Mouse (Mus musculus): ENCODE results near the gene Dab2. TPM values are rescaled to one million over a fixed set of nuclear protein-coding genes. Genes with fewer than 3 reads are reported as not detected.

The Dab2 gene
- polyA plus RNA-seq, 1 experiment from 2014 or later, result 63.2 TPM

DNA sequence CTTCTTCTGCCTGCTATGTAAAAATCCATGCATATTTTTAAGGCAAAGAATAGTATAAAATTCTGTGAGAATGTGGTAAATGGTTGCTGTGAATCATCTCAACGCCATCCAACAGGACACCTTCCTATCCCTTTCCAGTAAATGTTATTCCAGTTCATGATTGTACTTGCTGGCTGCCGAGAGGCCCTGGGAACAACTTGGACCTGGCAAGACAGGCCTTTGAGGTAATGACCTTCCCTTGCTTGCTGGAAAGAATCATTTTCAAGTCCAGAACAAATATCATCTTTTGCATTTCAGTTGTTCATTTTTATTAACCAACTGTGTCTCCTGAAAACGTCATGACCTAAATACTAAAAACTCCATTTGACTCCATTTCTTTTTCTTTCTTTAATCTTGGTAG lies 862 bp upstream of the Dab2 start:
- 88% methylated on average over 3 of the region's 3 CpGs for WGBS
- Histone ChIP-seq H3K36me3 (no peaks in the 10 kb centered on the region), H3K27me3 (no peaks in the 10 kb centered on the region), H3K27ac (replicated peaks) (no peak overlapping the region), H3K9ac (replicated peaks) (no peak overlapping the region), H3K4me1 (no peaks in the 10 kb centered on the region), H3K4me2 (replicated peaks) (no peak overlapping the region), H3K4me3 (no peak overlapping the region), H3K9me3 (no peaks in the 10 kb centered on the region)
- ATAC-seq (ENCODE audit: low FRiP score, low read depth), result no peak

DNA sequence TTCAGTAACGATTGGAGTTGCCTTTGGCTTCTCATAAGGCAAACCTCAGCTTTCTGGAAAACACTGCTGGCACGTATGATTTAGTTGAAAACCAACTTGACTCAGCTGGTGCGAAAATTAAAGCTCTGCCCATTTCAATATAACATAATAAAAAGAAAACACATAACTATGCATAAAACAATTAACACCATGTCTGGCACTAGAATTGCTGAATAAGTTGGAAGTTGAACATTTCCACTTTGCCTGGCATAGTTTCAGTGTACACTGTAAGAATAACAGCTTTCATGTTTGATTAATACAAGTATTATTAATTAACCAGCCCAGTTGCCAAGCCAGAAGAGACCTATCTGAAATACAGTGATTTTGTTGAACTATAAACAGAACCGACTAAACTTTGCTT lies 2.6 kb downstream of the Dab2 start:
- WGBS, result 90% methylated on average over 4 of the region's 4 CpGs
- no peaks in the 10 kb centered on the region for H3K9me3 ChIP-seq
- no peak overlapping the region for H3K9ac ChIP-seq (replicated peaks)
- H3K4me1 ChIP-seq, result no peaks in the 10 kb centered on the region
- H3K27ac ChIP-seq (replicated peaks), result no peak overlapping the region
- no peak overlapping the region for H3K4me3 ChIP-seq
- no peak overlapping the region for H3K4me2 ChIP-seq (replicated peaks)
- no peaks in the 10 kb centered on the region for H3K36me3 ChIP-seq
- ATAC-seq (ENCODE audit: low FRiP score, low read depth), result no peak
- no peaks in the 10 kb centered on the region for H3K27me3 ChIP-seq

DNA sequence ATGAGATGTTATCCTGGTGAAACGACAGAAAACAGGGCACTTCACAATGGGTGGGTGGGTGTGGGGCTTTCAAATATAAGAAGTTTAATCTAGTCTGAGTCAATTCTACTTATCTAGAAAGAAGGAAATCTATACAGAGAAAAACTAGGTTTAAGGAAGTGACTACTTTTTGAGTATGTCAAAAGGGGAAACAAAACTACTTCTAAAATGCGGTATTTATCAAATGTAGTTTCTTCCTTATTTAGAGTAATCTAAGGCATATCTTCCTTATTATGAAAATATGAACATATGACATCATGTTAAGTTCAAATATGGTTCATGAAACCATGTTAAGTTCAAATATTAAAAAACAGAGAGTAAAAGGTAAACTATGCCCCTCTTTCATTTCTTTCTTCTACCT lies 4.2 kb downstream of the Dab2 start:
- Histone ChIP-seq H3K27me3 (no peaks in the 10 kb centered on the region), H3K27ac (replicated peaks) (no peak overlapping the region), H3K36me3 (no peaks in the 10 kb centered on the region), H3K9ac (replicated peaks) (no peak overlapping the region), H3K9me3 (no peaks in the 10 kb centered on the region), H3K4me3 (no peak overlapping the region), H3K4me2 (replicated peaks) (no peak overlapping the region), H3K4me1 (no peaks in the 10 kb centered on the region)
- WGBS, result 76% methylated on average over 2 of the region's 2 CpGs
- no peak for ATAC-seq (ENCODE audit: low FRiP score, low read depth)

DNA sequence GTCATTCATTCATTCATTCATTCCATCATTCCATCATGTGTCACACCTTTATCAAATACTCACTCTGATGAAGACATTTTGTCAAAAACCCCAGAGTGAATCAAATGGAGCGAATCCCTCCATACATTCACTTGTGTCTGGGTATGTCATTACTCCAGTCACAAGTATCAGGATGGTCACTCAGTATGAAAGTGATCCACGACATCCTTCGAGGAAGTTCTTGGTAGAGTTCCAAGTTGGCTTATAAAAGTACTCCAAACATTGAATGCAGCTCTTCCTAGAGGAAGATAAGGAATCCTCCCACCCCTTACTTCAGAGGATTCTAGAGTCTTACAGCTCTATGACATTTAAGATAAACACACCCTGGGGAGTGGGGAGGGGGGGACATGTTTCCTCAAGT lies 10.0 kb downstream of the Dab2 start:
- Histone ChIP-seq H3K4me1 (0 out of 2 replicates have a peak, but pooled peaks cover 2% of the 10 kb centered on the region), H3K36me3 (no peaks in the 10 kb centered on the region), H3K4me2 (replicated peaks) (no peak overlapping the region), H3K27ac (replicated peaks) (no peak overlapping the region), H3K27me3 (no peaks in the 10 kb centered on the region), H3K9me3 (no peaks in the 10 kb centered on the region), H3K9ac (replicated peaks) (no peak overlapping the region), H3K4me3 (no peak overlapping the region)
- WGBS, result 91% methylated on average over 3 of the region's 3 CpGs
- ATAC-seq (ENCODE audit: low FRiP score, low read depth), result no peak

DNA sequence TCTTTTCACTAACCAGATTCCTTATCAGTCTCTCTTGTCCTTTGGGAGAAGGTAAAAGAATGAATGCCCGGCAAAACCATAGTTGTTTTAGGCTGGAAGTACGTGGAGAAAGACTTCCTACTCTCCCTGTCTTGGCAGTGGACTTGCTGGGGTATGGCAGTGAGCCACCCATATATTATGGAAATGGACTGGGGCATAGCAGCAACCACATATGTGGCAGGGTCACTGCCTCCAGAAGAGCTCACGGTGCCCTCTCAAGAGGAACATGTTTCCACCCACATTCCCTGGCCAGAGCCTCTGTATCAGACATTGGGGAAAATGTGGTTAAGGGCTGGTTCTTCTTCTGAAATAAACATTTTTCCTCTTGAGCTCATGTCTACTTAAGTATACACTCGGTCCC lies 10.8 kb downstream of the Dab2 start:
- H3K4me1 ChIP-seq, result 0 out of 2 replicates have a peak, but pooled peaks cover 2% of the 10 kb centered on the region
- 88% methylated on average over 4 of the region's 4 CpGs for WGBS
- H3K27me3 ChIP-seq, result no peaks in the 10 kb centered on the region
- no peak overlapping the region for H3K4me2 ChIP-seq (replicated peaks)
- H3K9me3 ChIP-seq, result no peaks in the 10 kb centered on the region
- H3K27ac ChIP-seq (replicated peaks), result no peak overlapping the region
- H3K36me3 ChIP-seq, result no peaks in the 10 kb centered on the region
- ATAC-seq (ENCODE audit: low FRiP score, low read depth), result no peak
- H3K4me3 ChIP-seq, result no peak overlapping the region
- no peak overlapping the region for H3K9ac ChIP-seq (replicated peaks)

DNA sequence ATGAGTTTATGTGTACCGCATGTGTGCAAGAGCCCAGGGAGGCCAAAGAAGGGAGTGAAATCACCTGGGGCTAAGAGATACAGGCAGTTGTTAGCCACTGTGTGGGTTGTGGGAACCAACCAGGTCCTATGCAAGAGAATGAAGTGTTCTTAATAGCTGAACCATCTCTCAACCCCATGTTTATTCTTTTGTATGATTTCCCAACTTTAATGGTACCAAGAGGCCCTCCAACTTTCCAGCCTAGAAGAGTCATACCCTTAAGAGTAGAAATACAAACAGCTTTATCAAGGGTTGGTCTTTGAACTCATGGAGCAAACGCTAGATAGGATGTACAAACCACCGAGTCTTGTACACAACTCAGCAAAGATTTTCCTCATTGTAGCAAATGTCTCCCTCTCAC lies 12.8 kb downstream of the Dab2 start:
- WGBS, result 94% methylated on average over 3 of the region's 3 CpGs
- ATAC-seq (ENCODE audit: low FRiP score, low read depth), result no peak
- Histone ChIP-seq H3K27ac (replicated peaks) (no peak overlapping the region), H3K4me1 (0 out of 2 replicates have a peak, but pooled peaks cover 2% of the 10 kb centered on the region), H3K36me3 (no peaks in the 10 kb centered on the region), H3K4me3 (no peak overlapping the region), H3K9me3 (no peaks in the 10 kb centered on the region), H3K4me2 (replicated peaks) (no peak overlapping the region), H3K9ac (replicated peaks) (no peak overlapping the region), H3K27me3 (no peaks in the 10 kb centered on the region)

DNA sequence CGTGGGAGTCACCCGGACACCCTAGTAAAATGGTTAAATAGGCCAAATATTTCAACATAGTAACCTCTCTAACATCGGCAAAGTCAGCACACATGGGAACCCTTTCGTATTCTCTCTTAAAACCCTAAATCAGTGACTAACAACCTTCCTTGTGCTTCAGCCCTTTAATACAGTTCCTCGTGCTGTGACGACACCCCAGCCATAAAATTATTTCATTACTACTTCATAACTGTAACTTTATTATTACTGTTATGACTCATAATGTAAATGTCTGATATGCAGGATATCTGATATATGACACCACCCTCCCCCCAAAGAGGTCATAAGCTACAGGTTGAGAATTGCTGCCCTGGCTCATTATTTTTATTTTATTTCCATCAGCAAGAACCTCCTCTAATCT lies 19.8 kb downstream of the Dab2 start:
- Histone ChIP-seq H3K27ac (replicated peaks) (no peak overlapping the region), H3K4me2 (replicated peaks) (no peak overlapping the region), H3K9me3 (no peaks in the 10 kb centered on the region), H3K36me3 (no peaks in the 10 kb centered on the region), H3K4me3 (no peak overlapping the region), H3K27me3 (no peaks in the 10 kb centered on the region), H3K9ac (replicated peaks) (no peak overlapping the region), H3K4me1 (no peaks in the 10 kb centered on the region)
- WGBS, result 89% methylated on average over 6 of the region's 6 CpGs
- no peak for ATAC-seq (ENCODE audit: low FRiP score, low read depth)

DNA sequence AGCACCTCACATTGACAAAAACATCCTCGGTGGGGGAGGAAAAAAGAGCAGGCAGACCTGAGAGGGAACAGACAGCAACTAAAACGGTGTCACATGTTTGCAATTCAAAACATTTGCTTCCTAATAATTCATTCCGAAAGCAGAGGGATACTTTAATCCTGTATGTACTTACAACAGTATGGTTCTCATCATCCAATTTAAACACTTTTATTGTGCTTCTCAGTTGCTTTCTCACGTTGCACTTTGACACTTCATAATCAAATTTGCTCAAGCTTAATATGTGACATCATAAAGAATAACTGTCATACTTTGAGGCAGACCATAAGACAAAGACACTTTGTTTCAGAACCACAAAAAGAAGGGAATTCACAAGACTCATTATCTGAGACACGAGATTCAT lies 20.9 kb downstream of the Dab2 start:
- no peak overlapping the region for H3K4me2 ChIP-seq (replicated peaks)
- no peak overlapping the region for H3K27ac ChIP-seq (replicated peaks)
- no peaks in the 10 kb centered on the region for H3K27me3 ChIP-seq
- no peaks in the 10 kb centered on the region for H3K4me1 ChIP-seq
- H3K36me3 ChIP-seq, result no peaks in the 10 kb centered on the region
- H3K4me3 ChIP-seq, result no peak overlapping the region
- no peak overlapping the region for H3K9ac ChIP-seq (replicated peaks)
- H3K9me3 ChIP-seq, result no peaks in the 10 kb centered on the region
- WGBS, result 69% methylated on average over 5 of the region's 5 CpGs
- no peak for ATAC-seq (ENCODE audit: low FRiP score, low read depth)

DNA sequence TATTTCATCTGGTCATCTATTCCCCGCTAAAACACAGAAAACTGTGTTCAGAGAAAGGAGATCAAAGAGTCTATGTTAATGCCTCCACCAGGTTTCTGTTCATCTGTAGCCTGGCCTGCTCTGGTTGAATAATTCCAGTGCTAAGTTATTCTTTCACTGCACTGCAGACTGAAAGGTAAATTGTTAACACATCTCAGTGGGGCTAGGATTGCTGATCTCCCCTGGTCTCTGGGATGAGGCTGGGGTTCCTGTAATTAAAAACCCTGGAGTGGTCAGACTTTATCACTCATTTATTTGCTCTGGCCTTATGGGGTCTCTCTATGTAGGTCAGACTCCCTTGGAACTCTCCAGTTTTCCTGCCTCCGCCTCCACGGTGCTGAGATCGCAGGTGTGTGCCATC lies 21.7 kb downstream of the Dab2 start:
- Histone ChIP-seq H3K36me3 (no peaks in the 10 kb centered on the region), H3K4me2 (replicated peaks) (no peak overlapping the region), H3K4me3 (no peak overlapping the region), H3K27me3 (no peaks in the 10 kb centered on the region), H3K9ac (replicated peaks) (no peak overlapping the region), H3K9me3 (no peaks in the 10 kb centered on the region), H3K27ac (replicated peaks) (no peak overlapping the region), H3K4me1 (no peaks in the 10 kb centered on the region)
- no peak for ATAC-seq (ENCODE audit: low FRiP score, low read depth)
- WGBS, result 87% methylated on average over 4 of the region's 4 CpGs

DNA sequence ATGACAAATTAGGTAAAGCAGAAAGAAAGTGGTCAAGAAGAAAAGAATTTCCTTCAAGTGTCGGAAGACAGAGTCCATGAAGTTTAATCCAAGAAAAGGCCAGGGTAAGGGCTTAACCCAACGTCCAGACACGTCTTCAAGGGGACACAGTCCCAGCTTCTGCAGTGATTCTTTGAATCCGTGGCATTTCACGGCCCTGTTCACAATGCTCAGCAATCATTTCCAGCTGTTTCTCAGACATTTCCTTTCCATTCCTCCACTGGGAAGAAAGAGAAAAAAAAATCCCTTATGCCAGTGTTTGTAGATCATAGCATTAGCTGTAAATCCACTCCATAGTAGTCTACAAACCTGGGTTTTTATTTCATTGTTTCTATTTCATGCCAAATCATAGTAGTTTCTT lies 22.7 kb downstream of the Dab2 start:
- ATAC-seq (ENCODE audit: low FRiP score, low read depth), result no peak
- WGBS, result 49% methylated on average over 5 of the region's 5 CpGs

DNA sequence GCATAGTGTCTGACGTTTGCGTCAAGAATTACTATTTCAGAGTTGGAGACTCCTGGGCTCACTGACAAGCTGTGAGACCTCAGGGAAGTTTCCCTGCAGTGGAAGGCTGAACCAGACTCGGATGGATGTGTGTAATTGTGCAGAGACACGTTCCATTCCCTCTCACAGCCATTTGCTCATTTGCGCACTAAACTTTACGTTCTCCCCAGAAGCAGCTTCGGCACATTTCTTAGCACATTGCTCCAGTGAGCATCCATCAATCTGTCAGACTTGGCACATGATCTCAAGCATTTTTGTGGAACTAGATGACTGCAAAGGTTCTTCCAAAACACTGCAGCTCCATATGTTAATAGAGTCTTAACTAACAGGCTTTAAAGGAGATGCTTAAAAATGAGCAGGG lies 24.0 kb downstream of the Dab2 start:
- 90% methylated on average over 7 of the region's 7 CpGs for WGBS
- no peak for ATAC-seq (ENCODE audit: low FRiP score, low read depth)

More for the DNA sequence above, 22.7 kb downstream of the Dab2 start:
- Histone ChIP-seq H3K9ac (replicated peaks) (no peak overlapping the region), H3K9me3 (no peaks in the 10 kb centered on the region), H3K4me1 (no peaks in the 10 kb centered on the region), H3K27me3 (no peaks in the 10 kb centered on the region), H3K36me3 (no peaks in the 10 kb centered on the region), H3K4me3 (no peak overlapping the region), H3K4me2 (replicated peaks) (no peak overlapping the region), H3K27ac (replicated peaks) (no peak overlapping the region)

DNA sequence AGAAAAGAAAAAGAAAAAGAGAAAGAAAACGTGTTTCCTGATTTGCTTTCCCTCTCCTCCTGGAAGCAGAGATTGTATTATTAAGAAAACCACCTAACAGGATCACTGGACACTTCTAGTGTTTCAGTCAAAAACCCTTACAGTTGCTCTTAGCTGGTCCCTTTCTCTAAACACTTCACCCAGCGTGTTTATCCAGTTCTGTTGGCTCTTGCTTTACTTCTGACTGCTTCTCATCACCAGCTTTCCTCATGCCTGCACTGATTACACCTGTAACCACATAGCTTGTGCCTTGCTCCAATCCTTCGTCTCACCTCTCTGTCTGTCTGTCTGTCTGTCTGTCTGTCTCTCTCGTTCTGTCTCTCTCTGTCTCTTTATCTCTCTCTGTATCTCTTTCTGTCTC lies 25.9 kb downstream of the Dab2 start:
- no peak for ATAC-seq (ENCODE audit: low FRiP score, low read depth)
- Histone ChIP-seq H3K9me3 (no peaks in the 10 kb centered on the region), H3K27me3 (no peaks in the 10 kb centered on the region), H3K4me3 (no peak overlapping the region), H3K36me3 (no peaks in the 10 kb centered on the region), H3K9ac (replicated peaks) (no peak overlapping the region), H3K4me2 (replicated peaks) (no peak overlapping the region), H3K4me1 (no peaks in the 10 kb centered on the region), H3K27ac (replicated peaks) (no peak overlapping the region)
- 87% methylated on average over 4 of the region's 4 CpGs for WGBS

More for the DNA sequence above, 24.0 kb downstream of the Dab2 start:
- no peak overlapping the region for H3K4me3 ChIP-seq
- no peaks in the 10 kb centered on the region for H3K4me1 ChIP-seq
- H3K36me3 ChIP-seq, result no peaks in the 10 kb centered on the region
- H3K27ac ChIP-seq (replicated peaks), result no peak overlapping the region
- H3K4me2 ChIP-seq (replicated peaks), result no peak overlapping the region
- H3K27me3 ChIP-seq, result no peaks in the 10 kb centered on the region
- H3K9me3 ChIP-seq, result no peaks in the 10 kb centered on the region
- H3K9ac ChIP-seq (replicated peaks), result no peak overlapping the region

DNA sequence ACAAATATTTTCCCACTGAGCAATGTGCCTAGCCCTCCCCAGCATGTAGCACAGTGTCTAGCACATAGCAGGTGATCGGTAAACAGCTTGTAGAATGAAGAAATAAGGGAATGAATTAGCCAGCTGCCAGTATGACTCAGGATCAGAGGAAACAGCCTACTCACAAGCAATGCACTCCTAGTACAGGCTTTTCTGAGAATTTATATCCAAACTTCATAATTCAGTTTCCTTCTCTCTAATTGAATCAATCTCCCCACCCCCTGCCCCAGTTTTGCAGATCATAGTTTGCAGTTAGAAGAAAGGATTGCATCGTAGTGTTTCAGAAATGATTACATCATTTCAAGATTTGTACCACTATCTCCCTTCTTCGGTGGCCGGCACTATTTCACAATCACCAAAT lies 26.4 kb downstream of the Dab2 start:
- Histone ChIP-seq H3K36me3 (no peaks in the 10 kb centered on the region), H3K9me3 (no peaks in the 10 kb centered on the region), H3K4me2 (replicated peaks) (no peak overlapping the region), H3K27ac (replicated peaks) (no peak overlapping the region), H3K4me3 (no peak overlapping the region), H3K4me1 (no peaks in the 10 kb centered on the region), H3K9ac (replicated peaks) (no peak overlapping the region), H3K27me3 (no peaks in the 10 kb centered on the region)
- ATAC-seq (ENCODE audit: low FRiP score, low read depth), result no peak
- 88% methylated on average over 4 of the region's 4 CpGs for WGBS

Data from midbrain, embryonic 12.5 days (tissue).